Mouse (Mus musculus) hindbrain, embryonic 10.5 days (tissue): Measurements from ENCODE around the gene Actn2. TPM values are rescaled to one million over a fixed set of nuclear protein-coding genes. Genes with fewer than 3 reads are reported as not detected.

Experiments used
- DNase-seq: peaks from one replicate; pipeline ENCODE4 v3.0.0-alpha.2; 2017; ENCODE audit warnings: low spot score
- H3K27ac ChIP-seq: fragments of 300-500 bp; sonication (generic); 2 replicates; pipeline ENCODE4 v1.5.1; 2016; ENCODE audit warnings: mild to moderate bottlenecking, moderate library complexity
- H3K27me3 ChIP-seq: fragments of 300-500 bp; sonication (generic); 2 replicates; pipeline ENCODE4 v1.6.1; 2016; ENCODE audit warnings: mild to moderate bottlenecking; ENCODE audit not compliant: poor library complexity, insufficient read depth, severe bottlenecking
- H3K36me3 ChIP-seq: fragments of 300-500 bp; sonication (generic); 2 replicates; pipeline ENCODE4 v1.6.1; 2016; ENCODE audit warnings: mild to moderate bottlenecking, moderate library complexity
- H3K4me1 ChIP-seq: fragments of 300-500 bp; sonication (generic); replicated peaks from 2 replicates; pipeline ENCODE4 v1.6.1; 2016; ENCODE audit warnings: mild to moderate bottlenecking
- H3K4me3 ChIP-seq: fragments of 300-500 bp; sonication (generic); 2 replicates; pipeline ENCODE4 v1.5.1; 2016; ENCODE audit warnings: mild to moderate bottlenecking, moderate library complexity
- H3K9me3 ChIP-seq: fragments of 300-500 bp; sonication (generic); 2 replicates; pipeline ENCODE4 v1.6.1; 2016; ENCODE audit warnings: mild to moderate bottlenecking, moderate library complexity
- WGBS: fragments of 180-500 bp; shearing (Covaris S2); methylation state at CpG from one replicate; pipeline ENCODE4 v1.1.7; 2016; 5-methylcytosine and 5-hydroxymethylcytosine counted together
- polyA plus RNA-seq: library from polyadenylated mRNA; unstranded; fragments of >200 nt; fragmentation: Nextera tagmentation; extraction: Ambion mirVana; gene quantifications from 2 replicates; pipeline ENCODE4 v1.2.1, GENCODE M21; 2016

Actn2 gene
- polyA plus RNA-seq, 1 experiment from 2014 or later, result 0.93 TPM

DNA sequence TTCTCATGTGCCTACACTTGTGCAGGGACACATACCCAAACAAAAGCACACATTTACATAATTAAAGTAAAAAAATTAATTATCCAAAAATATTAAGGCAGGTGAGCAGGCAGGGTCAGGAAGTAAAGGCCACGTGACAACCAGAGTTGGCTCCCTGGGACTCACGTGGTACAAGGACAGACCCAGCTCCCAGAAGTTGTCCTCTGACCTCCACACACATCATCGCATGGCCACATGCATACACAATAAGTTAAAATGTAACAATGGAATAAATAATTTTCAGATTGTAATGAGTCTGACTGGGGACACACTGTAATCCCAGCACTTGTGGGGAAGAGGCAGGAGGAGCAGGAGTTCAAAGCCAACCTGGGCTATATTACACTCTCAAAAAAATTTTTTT is 72.6 kb downstream of the Actn2 start:
- H3K4me3 ChIP-seq, result no peak overlapping the region
- 91% methylated on average over 3 of the region's 3 CpGs for WGBS
- H3K27me3 ChIP-seq, result no peaks in the 10 kb centered on the region
- H3K9me3 ChIP-seq, result no peaks in the 10 kb centered on the region
- no peak overlapping the region for H3K27ac ChIP-seq
- H3K4me1 ChIP-seq, result no peaks in the 10 kb centered on the region
- no peaks in the 10 kb centered on the region for H3K36me3 ChIP-seq
- no peak for DNase-seq

DNA sequence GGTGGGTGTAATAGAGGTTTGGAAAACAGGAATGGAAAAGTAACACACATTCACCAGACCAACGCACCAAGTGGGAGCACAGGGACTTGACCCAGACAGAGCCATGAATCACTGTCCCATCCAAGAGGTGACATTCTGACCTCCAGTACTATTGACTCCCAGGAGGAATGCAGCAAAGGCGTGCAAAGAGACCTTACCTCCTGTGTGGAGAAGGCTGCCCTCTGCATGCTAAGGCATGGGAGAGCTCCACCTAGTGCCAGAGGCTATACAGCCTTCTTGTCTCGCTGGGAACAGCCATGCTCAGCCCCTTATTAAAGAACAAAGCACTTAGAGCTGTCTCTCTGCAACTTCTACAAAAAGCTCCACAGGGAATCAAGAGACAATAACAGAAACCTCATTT is 73.5 kb downstream of the Actn2 start:
- 52% methylated on average over 3 of the region's 3 CpGs for WGBS
- Histone ChIP-seq H3K27me3 (no peaks in the 10 kb centered on the region), H3K9me3 (no peaks in the 10 kb centered on the region), H3K36me3 (no peaks in the 10 kb centered on the region), H3K27ac (no peak overlapping the region), H3K4me1 (no peaks in the 10 kb centered on the region), H3K4me3 (no peak overlapping the region)
- DNase-seq, result no peak

- no peak for DNase-seq
- WGBS, result 73% methylated on average over 6 of the region's 6 CpGs
- H3K27ac ChIP-seq, result no peak overlapping the region
Observed at GRCm38 (mm10) chr13:12263996-12264395, 76.6 kb downstream of the Actn2 start.

DNA sequence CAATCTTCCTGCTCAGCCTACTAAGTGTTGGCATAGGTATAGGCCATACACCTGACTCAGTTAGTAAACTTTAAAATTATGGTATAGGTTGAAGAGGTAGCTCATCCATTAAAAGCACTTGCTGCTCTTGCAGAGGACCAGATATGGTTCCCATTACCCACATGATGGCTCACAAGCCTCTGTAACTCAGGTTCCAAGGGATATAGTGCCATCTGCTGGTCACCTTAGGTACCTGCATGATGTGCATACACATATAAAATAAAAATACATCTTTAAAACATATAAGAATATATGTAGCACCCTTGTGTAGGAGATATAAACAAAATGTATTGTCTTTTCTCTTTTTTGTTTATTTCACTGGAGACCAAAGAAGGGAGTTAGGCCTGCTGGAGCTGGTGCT is 79.1 kb downstream of the Actn2 start:
- Histone ChIP-seq H3K36me3 (no peaks in the 10 kb centered on the region), H3K4me1 (peaks cover 8% of the 10 kb centered on the region), H3K9me3 (peaks cover 9% of the 10 kb centered on the region), H3K4me3 (no peak overlapping the region), H3K27me3 (no peaks in the 10 kb centered on the region), H3K27ac (no peak overlapping the region)
- DNase-seq, result no peak

More at GRCm38 (mm10) chr13:12263996-12264395, 76.6 kb downstream of the Actn2 start:
- Histone ChIP-seq H3K36me3 (no peaks in the 10 kb centered on the region), H3K27me3 (no peaks in the 10 kb centered on the region), H3K4me1 (no peaks in the 10 kb centered on the region), H3K9me3 (peaks cover 9% of the 10 kb centered on the region), H3K4me3 (no peak overlapping the region)

- H3K36me3 ChIP-seq, result peaks cover 8% of the 10 kb centered on the region; the same call in 1 of the 2 replicates
- WGBS, result under 1% methylated on average over 69 of the region's 69 CpGs
- peak within 1 kb of the TSS; percentile 92 for H3K27ac ChIP-seq
- H3K27me3 ChIP-seq, result no peaks in the 10 kb centered on the region
- peaks cover 17% of the 10 kb centered on the region for H3K4me1 ChIP-seq
- peak within 1 kb of the TSS; percentile 80 for H3K4me3 ChIP-seq
- peak; percentile 95 for DNase-seq
- peaks cover 9% of the 10 kb centered on the region for H3K9me3 ChIP-seq
Observed at GRCm38 (mm10) chr13:12257391-12258380, 82.9 kb downstream of the Actn2 start, which contains the start of gene Mtr. Mtr (minus strand) TSS chr13:12258113.

DNA sequence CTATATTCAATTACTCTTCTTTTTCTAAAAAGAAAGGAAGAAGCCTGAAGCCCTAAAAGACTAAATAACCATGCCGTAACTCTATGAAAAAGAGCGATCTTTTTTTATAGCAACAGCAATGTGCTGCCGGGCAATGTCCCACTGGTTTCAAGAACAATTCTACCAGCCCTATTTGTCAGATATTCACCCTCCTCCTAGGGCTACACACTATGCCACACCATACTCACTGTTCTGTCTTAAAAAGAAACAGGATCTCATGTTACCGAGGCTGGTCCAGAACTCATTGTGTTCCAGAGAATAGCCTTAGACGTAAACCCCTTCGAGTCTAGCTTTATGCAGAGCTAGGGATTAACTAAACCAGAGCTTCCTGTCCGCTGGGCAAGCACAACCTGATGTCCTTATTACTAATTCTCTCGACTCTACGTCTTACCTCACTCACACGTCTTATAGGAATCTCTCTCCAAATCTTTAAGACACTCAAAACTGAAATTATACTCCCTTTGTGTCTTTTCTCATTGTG is 83.6 kb downstream of the Actn2 start:
- H3K4me1 ChIP-seq, result peaks cover 17% of the 10 kb centered on the region
- peak overlapping the region; percentile 92 for H3K27ac ChIP-seq
- peak overlapping the region; percentile 80 for H3K4me3 ChIP-seq
- no peaks in the 10 kb centered on the region for H3K27me3 ChIP-seq
- H3K36me3 ChIP-seq, result peaks cover 12% of the 10 kb centered on the region; the same call in 1 of the 2 replicates
- DNase-seq, result no peak
- 16% methylated on average over 10 of the region's 10 CpGs for WGBS
- peaks cover 9% of the 10 kb centered on the region for H3K9me3 ChIP-seq

DNA sequence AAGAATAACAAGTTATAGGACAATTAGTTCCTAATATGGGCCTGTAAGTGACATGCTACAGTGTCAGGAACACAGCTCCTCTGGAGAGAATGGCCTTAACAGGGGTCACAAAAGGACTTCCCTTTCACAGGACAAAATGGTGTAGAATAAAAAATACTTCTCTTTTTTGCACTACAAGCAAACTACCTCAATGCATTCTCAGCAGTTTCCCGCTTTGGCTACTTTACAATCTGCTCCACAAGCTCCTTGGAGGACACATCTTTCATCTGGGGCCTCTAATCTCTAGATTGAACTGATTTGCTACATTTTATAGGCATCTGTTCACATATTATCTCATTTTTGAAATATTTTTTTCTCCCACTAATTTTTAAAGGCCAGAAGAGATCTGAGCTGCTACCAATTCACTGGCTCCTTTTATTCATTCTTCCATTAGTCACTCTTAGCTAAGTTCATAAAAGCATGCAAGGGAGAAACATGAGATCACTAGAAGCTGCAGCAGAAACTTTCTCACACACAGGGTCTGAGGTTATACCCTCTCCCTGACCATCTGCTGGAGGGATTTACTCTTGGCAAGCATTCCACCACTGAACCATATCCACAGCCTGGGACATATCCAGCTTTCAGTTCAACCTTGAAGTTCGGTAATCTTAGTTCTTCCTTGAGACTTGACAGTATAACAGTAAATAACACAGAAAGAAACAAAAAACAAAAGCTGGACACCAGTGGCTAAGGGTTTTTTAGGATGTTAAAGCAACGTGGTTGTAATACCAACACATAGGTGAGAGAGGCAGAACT is 84.5 kb downstream of the Actn2 start:
- H3K36me3 ChIP-seq, result peaks cover 18% of the 10 kb centered on the region; the same call in 1 of the 2 replicates
- H3K27ac ChIP-seq, result no peak overlapping the region
- peak overlapping the region; percentile 80 for H3K4me3 ChIP-seq
- peaks cover 9% of the 10 kb centered on the region for H3K9me3 ChIP-seq
- peaks cover 17% of the 10 kb centered on the region for H3K4me1 ChIP-seq
- no peaks in the 10 kb centered on the region for H3K27me3 ChIP-seq
- 81% methylated on average over 3 of the region's 3 CpGs for whole genome bisulfite sequencing
- no peak for DNase-seq

DNA sequence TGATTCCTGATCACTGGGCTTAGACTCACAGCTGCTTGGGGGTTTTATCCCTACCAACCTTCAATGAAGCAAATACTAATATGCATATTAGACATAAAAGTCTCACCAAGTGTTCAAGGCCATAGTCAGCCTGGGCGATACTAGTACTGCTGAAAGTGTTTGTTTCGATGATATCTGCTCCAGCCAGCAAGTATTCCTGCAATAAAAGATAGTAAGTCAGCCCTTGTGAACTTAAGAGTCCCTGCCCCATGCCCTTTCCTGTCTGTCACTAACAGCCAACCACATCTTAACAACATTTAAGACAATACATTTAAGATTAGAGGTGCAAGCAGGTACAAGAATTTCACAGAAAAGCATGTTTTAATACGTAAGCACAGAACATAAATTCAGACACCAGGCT is 90.1 kb downstream of the Actn2 start:
- DNase-seq, result no peak
- 94% methylated on average over 3 of the region's 3 CpGs for WGBS
- H3K27ac ChIP-seq, result no peak overlapping the region
- H3K4me3 ChIP-seq, result no peak overlapping the region
- no peaks in the 10 kb centered on the region for H3K4me1 ChIP-seq
- peaks cover 70% of the 10 kb centered on the region for H3K36me3 ChIP-seq
- H3K27me3 ChIP-seq, result no peaks in the 10 kb centered on the region
- no peaks in the 10 kb centered on the region for H3K9me3 ChIP-seq

- Histone ChIP-seq H3K9me3 (no peaks in the 10 kb centered on the region), H3K27ac (no peak overlapping the region), H3K36me3 (peaks cover 79% of the 10 kb centered on the region), H3K27me3 (no peaks in the 10 kb centered on the region), H3K4me3 (no peak overlapping the region), H3K4me1 (no peaks in the 10 kb centered on the region)
- no peak for DNase-seq
- 88% methylated on average over 8 of the region's 8 CpGs for WGBS
Observed at GRCm38 (mm10) chr13:12249195-12249898, 91.2 kb downstream of the Actn2 start.

- WGBS, result 98% methylated on average over 2 of the region's 2 CpGs
- DNase-seq, result no peak
- no peaks in the 10 kb centered on the region for H3K9me3 ChIP-seq
- H3K27me3 ChIP-seq, result no peaks in the 10 kb centered on the region
- H3K4me3 ChIP-seq, result no peak overlapping the region
- H3K27ac ChIP-seq, result no peak overlapping the region
- peaks cover 95% of the 10 kb centered on the region for H3K36me3 ChIP-seq
- H3K4me1 ChIP-seq, result no peaks in the 10 kb centered on the region
Observed at GRCm38 (mm10) chr13:12245938-12246337, 94.6 kb downstream of the Actn2 start.

GRCm38 (mm10) chr13:12243991-12244390 is 96.6 kb downstream of the Actn2 start:
- 85% methylated on average over 4 of the region's 4 CpGs for WGBS
- no peak for DNase-seq
- Histone ChIP-seq H3K27ac (no peak overlapping the region), H3K9me3 (no peaks in the 10 kb centered on the region), H3K4me1 (no peaks in the 10 kb centered on the region), H3K36me3 (peaks cover 96% of the 10 kb centered on the region), H3K4me3 (no peak overlapping the region), H3K27me3 (no peaks in the 10 kb centered on the region)

GRCm38 (mm10) chr13:12232141-12232540 is 108.4 kb downstream of the Actn2 start:
- peaks cover 94% of the 10 kb centered on the region for H3K36me3 ChIP-seq
- no peak overlapping the region for H3K27ac ChIP-seq
- no peaks in the 10 kb centered on the region for H3K27me3 ChIP-seq
- H3K4me1 ChIP-seq, result no peaks in the 10 kb centered on the region
- no peak overlapping the region for H3K4me3 ChIP-seq
- no peaks in the 10 kb centered on the region for H3K9me3 ChIP-seq
- WGBS, result 92% methylated on average over 4 of the region's 4 CpGs
- no peak for DNase-seq
